Mouse (Mus musculus) megakaryocyte, adult 5-6 weeks (primary cell): Measurements from ENCODE around the gene Krt33b. TPM values are rescaled to one million over a fixed set of nuclear protein-coding genes. Genes with fewer than 3 reads are reported as not detected.

ENCODE experiments used
- ATAC-seq: 2 replicates; pipeline ENCODE4 v1.8.0; 2016; ENCODE audit warnings: mild to moderate bottlenecking, inconsistent platforms; ENCODE audit not compliant: poor library complexity, severe bottlenecking
- total RNA-seq, 2 experiments: library from RNA; stranded (forward) in 1 of 2; stranded (reverse) in 1 of 2; fragments of 153-499, 151-499 nt in 1 of 2; fragments of 221-1000, 200-1000 nt in 1 of 2; gene quantifications; 2 replicates each; pipeline versions ENCODE4 v1.2.3 to v1.2.4; 2015 to 2017

Gene Krt33b
- total RNA-seq, 2 experiments from 2014 or later = not detected

- ATAC-seq = no peak
Measured at GRCm38 (mm10) chr11:99994384-99994661, 35.3 kb downstream of the Krt33b start.

GRCm38 (mm10) chr11:99993620-99994383 lies 35.9 kb downstream of the Krt33b start, which contains the start of gene Krtap17-1:
TSS of gene Krtap17-1 (minus strand) at chr11:99993994.
- ATAC-seq = no peak

- ATAC-seq = no peak
Measured at GRCm38 (mm10) chr11:99990571-99990970, 39.1 kb downstream of the Krt33b start.

GRCm38 (mm10) chr11:99989881-99990405 lies 39.7 kb downstream of the Krt33b start:
- no peak for ATAC-seq

GRCm38 (mm10) chr11:99988530-99988929 lies 41.1 kb downstream of the Krt33b start:
- no peak for ATAC-seq

- ATAC-seq = no peak
Measured at GRCm38 (mm10) chr11:99986180-99986647, 43.5 kb downstream of the Krt33b start, which contains the start of gene Krtap16-1. TSS of gene Krtap16-1 (minus strand) at chr11:99986597.

- ATAC-seq = no peak
Measured at GRCm38 (mm10) chr11:99985291-99986092, 44.2 kb downstream of the Krt33b start.

GRCm38 (mm10) chr11:99983442-99983841 lies 46.2 kb downstream of the Krt33b start:
- ATAC-seq = no peak

GRCm38 (mm10) chr11:99982731-99983130 lies 46.9 kb downstream of the Krt33b start:
- no peak for ATAC-seq

GRCm38 (mm10) chr11:99978953-99979352 lies 50.7 kb downstream of the Krt33b start, which contains the start of gene Krtap29-1:
TSS of gene Krtap29-1 (minus strand) at chr11:99979053.
- ATAC-seq = no peak

Other genes with a start within 250 kb of the Krt33b start
Only the 30 nearest of the 34 such genes appear.
- not detected in 2 replicates for gene Gm11569, start 230.9 kb downstream of the Krt33b start, total RNA-seq (2015)
- not detected in 2 replicates for gene Gm11569, start 230.9 kb downstream of the Krt33b start, total RNA-seq (2017)
- not detected in 2 replicates for gene Gm11554, start 225.4 kb downstream of the Krt33b start, total RNA-seq (2015)
- not detected in 2 replicates for gene Gm11554, start 225.4 kb downstream of the Krt33b start, total RNA-seq (2017)
- not detected in 2 replicates for gene Krtap4-13, start 220.0 kb downstream of the Krt33b start, total RNA-seq (2015)
- not detected in 2 replicates for gene Krtap4-13, start 220.0 kb downstream of the Krt33b start, total RNA-seq (2017)
- gene Gm11564, start 214.2 kb downstream of the Krt33b start, total RNA-seq (2015) = not detected in 2 replicates
- gene Gm11564, start 214.2 kb downstream of the Krt33b start, total RNA-seq (2017) = not detected in 2 replicates
- not detected in 2 replicates for gene 2300003K06Rik, start 191.8 kb downstream of the Krt33b start, total RNA-seq (2015)
- gene 2300003K06Rik, start 191.8 kb downstream of the Krt33b start, total RNA-seq (2017) = not detected in 2 replicates
- gene Krtap4-16, start 178.3 kb downstream of the Krt33b start, total RNA-seq (2015) = not detected in 2 replicates
- gene Krtap4-16, start 178.3 kb downstream of the Krt33b start, total RNA-seq (2017) = not detected in 2 replicates
- not detected in 2 replicates for gene Gm11568, start 172.0 kb downstream of the Krt33b start, total RNA-seq (2015)
- gene Gm11568, start 172.0 kb downstream of the Krt33b start, total RNA-seq (2017) = not detected in 2 replicates
- gene Gm11559, start 165.4 kb downstream of the Krt33b start, total RNA-seq (2015) = not detected in 2 replicates
- gene Gm11559, start 165.4 kb downstream of the Krt33b start, total RNA-seq (2017) = not detected in 2 replicates
- gene Krtap9-1, start 156.5 kb downstream of the Krt33b start, total RNA-seq (2015) = not detected in 2 replicates
- not detected in 2 replicates for gene Krtap9-1, start 156.5 kb downstream of the Krt33b start, total RNA-seq (2017)
- not detected in 2 replicates for gene Gm11567, start 150.7 kb downstream of the Krt33b start, total RNA-seq (2015)
- gene Gm11567, start 150.7 kb downstream of the Krt33b start, total RNA-seq (2017) = not detected in 2 replicates
- gene Krtap31-1, start 121.9 kb downstream of the Krt33b start, total RNA-seq (2015) = not detected in 2 replicates
- gene Krtap31-1, start 121.9 kb downstream of the Krt33b start, total RNA-seq (2017) = not detected in 2 replicates
- not detected in 2 replicates for gene Gm11565, start 115.1 kb downstream of the Krt33b start, total RNA-seq (2015)
- not detected in 2 replicates for gene Gm11565, start 115.1 kb downstream of the Krt33b start, total RNA-seq (2017)
- gene Krtap31-2, start 93.6 kb downstream of the Krt33b start, total RNA-seq (2015) = not detected in 2 replicates
- not detected in 2 replicates for gene Krtap31-2, start 93.6 kb downstream of the Krt33b start, total RNA-seq (2017)
- gene Krtap9-5, start 81.4 kb downstream of the Krt33b start, total RNA-seq (2015) = not detected in 2 replicates
- gene Krtap9-5, start 81.4 kb downstream of the Krt33b start, total RNA-seq (2017) = not detected in 2 replicates
- gene Krtap29-1, start 50.8 kb downstream of the Krt33b start, total RNA-seq (2015) = not detected in 2 replicates
- gene Krtap29-1, start 50.8 kb downstream of the Krt33b start, total RNA-seq (2017) = not detected in 2 replicates
- gene Krtap16-1, start 43.3 kb downstream of the Krt33b start, total RNA-seq (2015) = not detected in 2 replicates
- gene Krtap16-1, start 43.3 kb downstream of the Krt33b start, total RNA-seq (2017) = not detected in 2 replicates
- not detected in 2 replicates for gene Krtap17-1, start 35.9 kb downstream of the Krt33b start, total RNA-seq (2015)
- not detected in 2 replicates for gene Krtap17-1, start 35.9 kb downstream of the Krt33b start, total RNA-seq (2017)
- not detected in 2 replicates for gene Krt33a, start 13.7 kb downstream of the Krt33b start, total RNA-seq (2015)
- gene Krt33a, start 13.7 kb downstream of the Krt33b start, total RNA-seq (2017) = not detected in 2 replicates
- gene Krt34, start 11.7 kb upstream of the Krt33b start, total RNA-seq (2015) = not detected in 2 replicates
- gene Krt34, start 11.7 kb upstream of the Krt33b start, total RNA-seq (2017) = not detected in 2 replicates
- gene Krt31, start 20.7 kb upstream of the Krt33b start, total RNA-seq (2015) = not detected in 2 replicates
- gene Krt31, start 20.7 kb upstream of the Krt33b start, total RNA-seq (2017) = not detected in 2 replicates
- gene Krt32, start 58.4 kb upstream of the Krt33b start, total RNA-seq (2015) = not detected in 2 replicates
- not detected in 2 replicates for gene Krt32, start 58.4 kb upstream of the Krt33b start, total RNA-seq (2017)
- gene Krt35, start 66.4 kb upstream of the Krt33b start, total RNA-seq (2015) = not detected in 2 replicates
- gene Krt35, start 66.4 kb upstream of the Krt33b start, total RNA-seq (2017) = not detected in 2 replicates
- not detected in 2 replicates for gene Krt36, start 75.8 kb upstream of the Krt33b start, total RNA-seq (2015)
- not detected in 2 replicates for gene Krt36, start 75.8 kb upstream of the Krt33b start, total RNA-seq (2017)
- gene Krt13, start 91.7 kb upstream of the Krt33b start, total RNA-seq (2015) = not detected in 2 replicates
- not detected in 2 replicates for gene Krt13, start 91.7 kb upstream of the Krt33b start, total RNA-seq (2017)
- gene Krt15, start 106.1 kb upstream of the Krt33b start, total RNA-seq (2015) = not detected in 2 replicates
- gene Krt15, start 106.1 kb upstream of the Krt33b start, total RNA-seq (2017) = not detected in 2 replicates
- not detected in 2 replicates for gene Krt19, start 118.8 kb upstream of the Krt33b start, total RNA-seq (2015)
- gene Krt19, start 118.8 kb upstream of the Krt33b start, total RNA-seq (2017) = not detected in 2 replicates
- gene Krt9, start 163.4 kb upstream of the Krt33b start, total RNA-seq (2015) = not detected in 2 replicates
- 0.04 TPM in 1 of 2 replicates, not detected in the other for gene Krt9, start 163.4 kb upstream of the Krt33b start, total RNA-seq (2017)
- gene Krt14, start 177.7 kb upstream of the Krt33b start, total RNA-seq (2015) = not detected in 2 replicates
- gene Krt14, start 177.7 kb upstream of the Krt33b start, total RNA-seq (2017) = not detected in 2 replicates
- not detected in 2 replicates for gene Krt16, start 219.0 kb upstream of the Krt33b start, total RNA-seq (2015)
- gene Krt16, start 219.0 kb upstream of the Krt33b start, total RNA-seq (2017) = not detected in 2 replicates
- gene Krt17, start 231.2 kb upstream of the Krt33b start, total RNA-seq (2015) = not detected in 2 replicates
- gene Krt17, start 231.2 kb upstream of the Krt33b start, total RNA-seq (2017) = not detected in 2 replicates